Mouse (Mus musculus) ES-E14 (cell line): ENCODE results near the gene Sds.

Source experiments
- MAFK ChIP-seq: IDR thresholded peaks from 2 replicates; pipeline ENCODE4 v1.6.1; 2014; ENCODE audit warnings: mild to moderate bottlenecking, low read depth, low read length, inconsistent platforms; ENCODE audit not compliant: insufficient read depth
- ZC3H11A ChIP-seq: IDR thresholded peaks from 2 replicates; pipeline ENCODE4 v1.6.1; 2012; ENCODE audit warnings: low read depth, mild to moderate bottlenecking, inconsistent platforms, low read length, borderline replicate concordance
- ZNF384 ChIP-seq: IDR thresholded peaks from 2 replicates; pipeline ENCODE4 v1.6.1; 2012; ENCODE audit warnings: low read depth, low read length, inconsistent platforms

GRCm38 (mm10) chr5:120465860-120466259 lies 10.5 kb upstream of the Sds start:
- TF ChIP-seq MAFK = no peak
- no peak for TF ChIP-seq ZC3H11A
- TF ChIP-seq ZNF384 = no peak
